Mouse (Mus musculus): Measurements from ENCODE around the gene Itgad.

DNA sequence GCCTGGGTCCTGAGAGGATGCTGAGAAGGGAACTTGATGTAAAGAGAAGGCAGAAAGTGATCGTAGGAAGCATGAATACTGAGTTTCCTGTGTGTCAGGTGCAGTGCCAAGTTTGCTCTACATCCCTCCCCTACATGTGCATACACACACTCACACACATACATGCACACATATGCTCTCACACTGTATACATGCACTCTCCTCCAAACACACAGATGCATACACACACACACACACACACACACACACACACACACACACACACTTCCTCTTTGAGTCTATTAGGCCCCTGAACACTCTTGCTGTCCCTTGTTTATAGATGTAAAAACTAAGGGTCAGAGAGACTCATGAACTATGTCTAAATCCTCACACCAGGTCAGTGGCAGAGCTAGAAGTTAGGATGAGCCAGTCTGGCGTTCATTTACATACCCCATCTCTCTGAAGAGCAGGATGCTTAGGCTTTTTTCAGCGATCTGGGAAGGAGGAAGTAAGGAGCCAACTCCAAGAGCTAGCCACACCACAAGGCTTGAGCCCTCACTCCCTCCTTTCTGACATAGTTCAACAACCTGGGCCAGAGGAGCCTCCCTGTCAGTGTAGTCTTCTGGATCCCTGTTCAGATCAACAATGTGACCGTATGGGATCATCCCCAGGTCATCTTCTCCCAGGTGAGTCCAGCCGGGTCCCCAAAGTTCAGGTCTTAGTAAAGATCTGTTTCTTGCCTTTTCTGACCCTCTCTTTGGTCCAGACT is 38.8 kb upstream of the Itgad start:
- TF ChIP-seq CTCF (IDR thresholded peaks at IDR 0.05; ENCODE audit: low read depth) (no peak), EP300 (optimal IDR thresholded peaks at IDR 0.05) (no peak)

Measured in stomach, postnatal 0 days (tissue).